Mouse (Mus musculus): ENCODE data around the gene Epop. TPM values are rescaled to one million over a fixed set of nuclear protein-coding genes. Genes with fewer than 3 reads are reported as not detected.

Epop gene
- polyA plus RNA-seq (2014; fragmentation: Illumina TruSeq; extraction: RNeasy Lipid Tissue Mini Kit (QIAGEN cat#74804); ENCODE audit: low read depth, low replicate concordance) = 0.23 TPM

DNA sequence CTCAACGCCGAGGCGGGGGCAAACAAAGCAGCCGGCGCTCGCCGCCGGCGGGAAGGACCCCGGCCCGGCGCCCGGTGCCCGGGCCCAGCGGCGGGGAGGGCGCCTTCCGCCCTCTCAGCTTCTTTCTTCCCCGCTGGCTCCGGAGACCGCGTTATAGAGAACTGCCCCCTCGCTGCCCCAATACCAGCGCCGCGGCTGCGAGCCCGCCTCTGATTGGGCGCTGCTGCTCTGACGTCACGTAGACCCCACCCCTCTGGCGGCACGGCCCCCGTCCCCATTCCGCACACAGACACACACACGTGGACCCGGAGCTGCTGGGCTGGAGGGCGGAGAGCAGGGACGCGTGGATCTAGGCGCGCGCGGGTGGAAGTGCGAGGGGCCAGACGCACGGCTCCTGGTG lies at the start of gene Epop:
Gene Epop (minus strand): TSS at position 127 of the 400 bp plus-strand sequence.

DNA sequence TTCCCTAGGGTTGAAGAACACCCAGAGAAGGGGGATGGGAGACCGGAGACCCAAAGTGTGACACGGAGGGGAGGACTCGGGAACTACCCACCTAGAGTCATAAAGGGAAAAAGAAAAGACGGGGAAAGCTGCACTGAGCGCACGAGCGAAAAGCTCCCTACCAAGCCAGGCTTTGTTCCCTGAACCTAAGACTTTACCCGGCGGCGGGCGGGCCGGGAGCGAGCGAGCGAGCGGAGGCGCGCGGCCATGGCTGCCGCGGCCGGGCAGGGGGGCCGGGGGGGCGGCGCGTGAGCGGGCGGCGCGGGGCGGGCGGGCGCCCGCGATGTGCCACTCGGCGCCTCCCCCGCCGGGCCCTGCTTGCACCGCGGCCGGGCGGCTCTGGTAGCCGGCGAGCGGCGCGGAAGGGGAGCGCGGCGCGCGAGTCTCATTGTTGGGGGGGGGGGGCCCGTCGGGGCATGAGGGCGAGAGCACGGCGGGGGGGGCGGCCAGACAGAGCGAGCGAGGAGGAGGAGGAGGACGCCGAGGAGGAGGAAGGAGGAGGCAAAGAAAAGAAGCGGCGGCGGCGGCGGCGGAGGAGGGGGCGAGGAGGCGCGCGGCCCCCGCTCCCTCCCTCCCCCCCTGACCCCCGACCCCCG lies 33.5 kb upstream of the Epop start, which contains the start of gene Mllt6:
Gene Mllt6 (plus strand): TSS at position 522 of the 635 bp plus-strand sequence.

Other genes starting within 250 kb of the Epop start
- 10.8 TPM for gene Arhgap23, start 214.2 kb downstream of the Epop start, polyA plus RNA-seq (2014; fragmentation: Illumina TruSeq; extraction: RNeasy Lipid Tissue Mini Kit (QIAGEN cat#74804); ENCODE audit: low read depth, low replicate concordance)
- gene 4933428G20Rik, start 129.4 kb downstream of the Epop start, polyA plus RNA-seq (2014; fragmentation: Illumina TruSeq; extraction: RNeasy Lipid Tissue Mini Kit (QIAGEN cat#74804); ENCODE audit: low read depth, low replicate concordance) = not detected
- gene Srcin1, start 53.5 kb downstream of the Epop start, polyA plus RNA-seq (2014; fragmentation: Illumina TruSeq; extraction: RNeasy Lipid Tissue Mini Kit (QIAGEN cat#74804); ENCODE audit: low read depth, low replicate concordance) = 3.6 TPM
- 7.2 TPM for gene Mllt6, start 33.7 kb upstream of the Epop start, polyA plus RNA-seq (2014; fragmentation: Illumina TruSeq; extraction: RNeasy Lipid Tissue Mini Kit (QIAGEN cat#74804); ENCODE audit: low read depth, low replicate concordance)
- 11.4 TPM for gene Cisd3, start 56.1 kb upstream of the Epop start, polyA plus RNA-seq (2014; fragmentation: Illumina TruSeq; extraction: RNeasy Lipid Tissue Mini Kit (QIAGEN cat#74804); ENCODE audit: low read depth, low replicate concordance)
- 3.8 TPM for gene Pcgf2, start 70.8 kb upstream of the Epop start, polyA plus RNA-seq (2014; fragmentation: Illumina TruSeq; extraction: RNeasy Lipid Tissue Mini Kit (QIAGEN cat#74804); ENCODE audit: low read depth, low replicate concordance)
- 12.1 TPM for gene Psmb3, start 73.7 kb upstream of the Epop start, polyA plus RNA-seq (2014; fragmentation: Illumina TruSeq; extraction: RNeasy Lipid Tissue Mini Kit (QIAGEN cat#74804); ENCODE audit: low read depth, low replicate concordance)
- 17.1 TPM for gene Pip4k2b, start 115.0 kb upstream of the Epop start, polyA plus RNA-seq (2014; fragmentation: Illumina TruSeq; extraction: RNeasy Lipid Tissue Mini Kit (QIAGEN cat#74804); ENCODE audit: low read depth, low replicate concordance)
- 20.1 TPM for gene Cwc25, start 136.9 kb upstream of the Epop start, polyA plus RNA-seq (2014; fragmentation: Illumina TruSeq; extraction: RNeasy Lipid Tissue Mini Kit (QIAGEN cat#74804); ENCODE audit: low read depth, low replicate concordance)
- not detected for gene 1700001P01Rik, start 146.2 kb upstream of the Epop start, polyA plus RNA-seq (2014; fragmentation: Illumina TruSeq; extraction: RNeasy Lipid Tissue Mini Kit (QIAGEN cat#74804); ENCODE audit: low read depth, low replicate concordance)
- 1,551 TPM for gene Rpl23, start 152.7 kb upstream of the Epop start, polyA plus RNA-seq (2014; fragmentation: Illumina TruSeq; extraction: RNeasy Lipid Tissue Mini Kit (QIAGEN cat#74804); ENCODE audit: low read depth, low replicate concordance)
- gene Lasp1, start 169.3 kb upstream of the Epop start, polyA plus RNA-seq (2014; fragmentation: Illumina TruSeq; extraction: RNeasy Lipid Tissue Mini Kit (QIAGEN cat#74804); ENCODE audit: low read depth, low replicate concordance) = 49.3 TPM
- 9.6 TPM for gene B230217C12Rik, start 211.1 kb upstream of the Epop start, polyA plus RNA-seq (2014; fragmentation: Illumina TruSeq; extraction: RNeasy Lipid Tissue Mini Kit (QIAGEN cat#74804); ENCODE audit: low read depth, low replicate concordance)